Mouse (Mus musculus) embryo, embryonic 10.5 days (tissue): Measurements from ENCODE around the gene Obscn.
A peak's percentile ranks its signal among the peaks of the same experiment; 100 is the strongest.

Experiments used
- DNase-seq: peaks from one replicate; pipeline ENCODE4 v3.0.0-alpha.2; 2015; ENCODE audit warnings: low spot score

Obscn gene

GRCm38 (mm10) chr11:59141772-59142370, 5.7 kb upstream of the Obscn start:
- peak; percentile 65 for DNase-seq

GRCm38 (mm10) chr11:59138537-59139486, 2.6 kb upstream of the Obscn start:
- no peak for DNase-seq

GRCm38 (mm10) chr11:59136994-59137706, 948 bp upstream of the Obscn start:
- no peak for DNase-seq

- DNase-seq: peak; percentile 5
Measured at GRCm38 (mm10) chr11:59135051-59135820, 966 bp downstream of the Obscn start.

- DNase-seq: peak; percentile 17
Measured at GRCm38 (mm10) chr11:59134373-59134997, 1.7 kb downstream of the Obscn start.

- DNase-seq: no peak
Measured at GRCm38 (mm10) chr11:59132065-59132464, 4.1 kb downstream of the Obscn start.

GRCm38 (mm10) chr11:59131348-59131919, 4.8 kb downstream of the Obscn start:
- DNase-seq: no peak

GRCm38 (mm10) chr11:59130782-59131181, 5.4 kb downstream of the Obscn start:
- DNase-seq: no peak

- no peak for DNase-seq
Measured at GRCm38 (mm10) chr11:59105945-59106344, 30.3 kb downstream of the Obscn start.

GRCm38 (mm10) chr11:59102324-59102723, 33.9 kb downstream of the Obscn start:
- no peak for DNase-seq

- peak; percentile 75 for DNase-seq
Measured at GRCm38 (mm10) chr11:59098339-59098738, 37.9 kb downstream of the Obscn start.

GRCm38 (mm10) chr11:59097770-59098169, 38.4 kb downstream of the Obscn start:
- no peak for DNase-seq

GRCm38 (mm10) chr11:59094213-59094612, 42.0 kb downstream of the Obscn start:
- peak; percentile 17 for DNase-seq

- no peak for DNase-seq
Measured at GRCm38 (mm10) chr11:59087581-59087980, 48.6 kb downstream of the Obscn start.

- DNase-seq: no peak
Measured at GRCm38 (mm10) chr11:59085200-59085599, 51.0 kb downstream of the Obscn start.

GRCm38 (mm10) chr11:59083125-59083524, 53.1 kb downstream of the Obscn start:
- no peak for DNase-seq

- DNase-seq: no peak
Measured at GRCm38 (mm10) chr11:59078311-59078710, 57.9 kb downstream of the Obscn start.

GRCm38 (mm10) chr11:59070321-59070720, 65.9 kb downstream of the Obscn start:
- DNase-seq: no peak

- no peak for DNase-seq
Measured at GRCm38 (mm10) chr11:59068922-59069321, 67.3 kb downstream of the Obscn start.

- DNase-seq: peak; percentile 3
Measured at GRCm38 (mm10) chr11:59068433-59068832, 67.8 kb downstream of the Obscn start.

- no peak for DNase-seq
Measured at GRCm38 (mm10) chr11:59067921-59068320, 68.3 kb downstream of the Obscn start.
